Mouse (Mus musculus) bone marrow, adult 2 months (tissue): ENCODE measurements around the gene Tle2.

Experiments used
- CTCF ChIP-seq: fragments of 200-500 bp; IDR thresholded peaks from 2 replicates; pipeline ENCODE4 v1.5.1; 2011; ENCODE audit warnings: low read length, control low read depth; ENCODE audit not compliant: control insufficient read depth, insufficient read depth
- POLR2A ChIP-seq: fragments of 200-500 bp; IDR thresholded peaks from 2 replicates; pipeline ENCODE4 v1.6.1; 2011; ENCODE audit warnings: low read depth, mild to moderate bottlenecking, control low read depth, low read length, borderline replicate concordance; ENCODE audit not compliant: control insufficient read depth

- TF ChIP-seq CTCF (no peak), POLR2A (no peak)
Measured at GRCm38 (mm10) chr10:81564216-81564615, 10.1 kb upstream of the Tle2 start.
